Mouse (Mus musculus): ENCODE results near the gene Mphosph10. TPM values are rescaled to one million over a fixed set of nuclear protein-coding genes. Genes with fewer than 3 reads are reported as not detected.
A peak's percentile ranks its signal among the peaks of the same experiment; 100 is the strongest.

The Mphosph10 gene
- 55.3 and 68.7 TPM in 2 replicates for polyA plus RNA-seq (2014; fragmentation: Nextera tagmentation; extraction: Ambion mirVana)

GRCm38 (mm10) chr7:64392122-64392818 is at the start of gene Mphosph10, which contains the start of gene Mcee:
Gene Mphosph10, minus strand, starts transcription at chr7:64392268.
Gene Mcee, plus strand, starts transcription at chr7:64392607.
- no peaks in the 10 kb centered on the region for H3K4me1 ChIP-seq (ENCODE audit: control insufficient read depth, insufficient read depth, low read length)
- under 1% methylated on average over 54 of the region's 54 CpGs for WGBS
- H3K9me3 ChIP-seq (replicated peaks; ENCODE audit: control insufficient read depth, low read length), result no peaks in the 10 kb centered on the region
- DNase-seq (ENCODE audit: low spot score), result peak; percentile 94
- peak; percentile 98 for ATAC-seq (replicated peaks; ENCODE audit: insufficient number of reproducible peaks, low FRiP score, low TSS enrichment, low read depth)
- peak within 1 kb of the TSS; percentile 73 for H3K9ac ChIP-seq (replicated peaks; ENCODE audit: low read length)
- peak within 1 kb of the TSS; percentile 72 for H3K4me3 ChIP-seq (ENCODE audit: low read depth, low read length)
- H3K27ac ChIP-seq (replicated peaks; ENCODE audit: low read depth, low read length), result peak within 1 kb of the TSS; percentile 56; the same call in 1 of the 2 replicates
- H3K27me3 ChIP-seq (ENCODE audit: control insufficient read depth, insufficient read depth, low read length), result no peaks in the 10 kb centered on the region
- H3K36me3 ChIP-seq (replicated peaks; ENCODE audit: control insufficient read depth, insufficient read depth, low read depth, low read length), result no peaks in the 10 kb centered on the region
- peak within 1 kb of the TSS; percentile 71 for H3K4me2 ChIP-seq (ENCODE audit: low read depth, low read length)

DNA sequence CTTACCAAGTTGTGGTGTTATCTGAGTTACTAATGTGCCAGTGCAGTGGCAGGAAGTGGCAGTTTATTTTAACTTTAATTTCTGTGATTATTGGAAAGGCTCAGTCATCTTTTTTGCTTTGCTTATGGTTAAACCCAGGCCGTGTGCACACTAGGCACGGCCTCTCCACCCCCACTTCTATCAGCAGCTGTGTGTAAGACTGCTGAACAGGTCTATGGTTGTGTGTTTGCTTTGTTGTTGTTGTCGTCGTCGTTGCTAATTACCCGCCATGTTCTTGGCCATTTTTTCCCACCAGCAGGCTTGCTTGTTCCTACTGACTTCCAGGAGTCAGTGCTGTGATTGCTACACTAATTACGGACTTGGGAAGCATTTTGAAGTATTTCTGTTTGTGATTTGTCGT is 48.5 kb upstream of the Mphosph10 start:
- H3K9ac ChIP-seq (replicated peaks; ENCODE audit: low read length), result no peak overlapping the region
- no peaks in the 10 kb centered on the region for H3K36me3 ChIP-seq (replicated peaks; ENCODE audit: control insufficient read depth, insufficient read depth, low read depth, low read length)
- WGBS, result 80% methylated on average over 8 of the region's 8 CpGs
- no peaks in the 10 kb centered on the region for H3K4me1 ChIP-seq (ENCODE audit: control insufficient read depth, insufficient read depth, low read length)
- no peaks in the 10 kb centered on the region for H3K27me3 ChIP-seq (ENCODE audit: control insufficient read depth, insufficient read depth, low read length)
- no peaks in the 10 kb centered on the region for H3K9me3 ChIP-seq (replicated peaks; ENCODE audit: control insufficient read depth, low read length)
- no peak overlapping the region for H3K4me3 ChIP-seq (ENCODE audit: low read depth, low read length)
- no peak overlapping the region for H3K27ac ChIP-seq (replicated peaks; ENCODE audit: low read depth, low read length)
- no peak overlapping the region for H3K4me2 ChIP-seq (ENCODE audit: low read depth, low read length)
- DNase-seq (ENCODE audit: low spot score) (no peak), ATAC-seq (replicated peaks; ENCODE audit: insufficient number of reproducible peaks, low FRiP score, low TSS enrichment, low read depth) (no peak)

- Histone ChIP-seq H3K9me3 (replicated peaks; ENCODE audit: control insufficient read depth, low read length) (no peaks in the 10 kb centered on the region), H3K4me2 (ENCODE audit: low read depth, low read length) (no peak overlapping the region), H3K4me3 (ENCODE audit: low read depth, low read length) (no peak overlapping the region), H3K4me1 (ENCODE audit: control insufficient read depth, insufficient read depth, low read length) (no peaks in the 10 kb centered on the region), H3K27me3 (ENCODE audit: control insufficient read depth, insufficient read depth, low read length) (no peaks in the 10 kb centered on the region), H3K27ac (replicated peaks; ENCODE audit: low read depth, low read length) (no peak overlapping the region), H3K36me3 (replicated peaks; ENCODE audit: control insufficient read depth, insufficient read depth, low read depth, low read length) (no peaks in the 10 kb centered on the region), H3K9ac (replicated peaks; ENCODE audit: low read length) (no peak overlapping the region)
- DNase-seq (ENCODE audit: low spot score) (no peak), ATAC-seq (replicated peaks; ENCODE audit: insufficient number of reproducible peaks, low FRiP score, low TSS enrichment, low read depth) (no peak)
- WGBS, result 56% methylated on average over 5 of the region's 5 CpGs
Measured at GRCm38 (mm10) chr7:64439595-64440518, 47.8 kb upstream of the Mphosph10 start.

GRCm38 (mm10) chr7:64424861-64425260 is 32.8 kb upstream of the Mphosph10 start:
- 57% methylated on average over 5 of the region's 5 CpGs for WGBS
- H3K36me3 ChIP-seq (replicated peaks; ENCODE audit: control insufficient read depth, insufficient read depth, low read depth, low read length), result no peaks in the 10 kb centered on the region
- H3K4me2 ChIP-seq (ENCODE audit: low read depth, low read length), result no peak overlapping the region
- H3K9me3 ChIP-seq (replicated peaks; ENCODE audit: control insufficient read depth, low read length), result no peaks in the 10 kb centered on the region
- DNase-seq (ENCODE audit: low spot score) (peak; percentile 2), ATAC-seq (replicated peaks; ENCODE audit: insufficient number of reproducible peaks, low FRiP score, low TSS enrichment, low read depth) (no peak)
- no peak overlapping the region for H3K9ac ChIP-seq (replicated peaks; ENCODE audit: low read length)
- H3K27me3 ChIP-seq (ENCODE audit: control insufficient read depth, insufficient read depth, low read length), result no peaks in the 10 kb centered on the region
- H3K27ac ChIP-seq (replicated peaks; ENCODE audit: low read depth, low read length), result no peak overlapping the region
- H3K4me1 ChIP-seq (ENCODE audit: control insufficient read depth, insufficient read depth, low read length), result no peaks in the 10 kb centered on the region
- no peak overlapping the region for H3K4me3 ChIP-seq (ENCODE audit: low read depth, low read length)

DNA sequence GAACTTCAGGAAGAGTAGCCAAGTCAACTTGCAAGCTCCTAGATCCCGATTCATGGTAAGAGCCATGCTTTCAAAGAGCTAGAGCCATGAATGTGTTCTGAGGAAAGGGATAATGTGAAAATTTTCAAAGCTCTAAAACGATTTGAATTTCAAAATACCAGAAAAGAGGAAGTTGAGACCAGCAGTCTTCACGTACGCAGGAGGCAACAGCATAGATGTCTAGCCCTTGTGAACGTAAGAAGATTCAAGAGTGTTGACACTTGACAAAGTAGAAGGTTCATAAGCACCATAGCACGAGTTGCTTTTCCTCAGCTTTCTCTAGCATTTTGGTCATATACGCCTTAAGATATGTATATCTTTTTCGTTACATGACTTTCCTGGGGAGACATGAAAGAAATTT is 11.9 kb upstream of the Mphosph10 start:
- WGBS, result 94% methylated on average over 8 of the region's 8 CpGs
- H3K27ac ChIP-seq (replicated peaks; ENCODE audit: low read depth, low read length), result no peak overlapping the region

GRCm38 (mm10) chr7:64402452-64402851 is 10.4 kb upstream of the Mphosph10 start:
- Histone ChIP-seq H3K9me3 (replicated peaks; ENCODE audit: control insufficient read depth, low read length) (no peaks in the 10 kb centered on the region), H3K4me2 (ENCODE audit: low read depth, low read length) (no peak overlapping the region), H3K36me3 (replicated peaks; ENCODE audit: control insufficient read depth, insufficient read depth, low read depth, low read length) (no peaks in the 10 kb centered on the region), H3K4me1 (ENCODE audit: control insufficient read depth, insufficient read depth, low read length) (no peaks in the 10 kb centered on the region), H3K27ac (replicated peaks; ENCODE audit: low read depth, low read length) (no peak overlapping the region), H3K4me3 (ENCODE audit: low read depth, low read length) (no peak overlapping the region), H3K9ac (replicated peaks; ENCODE audit: low read length) (no peak overlapping the region), H3K27me3 (ENCODE audit: control insufficient read depth, insufficient read depth, low read length) (no peaks in the 10 kb centered on the region)
- DNase-seq (ENCODE audit: low spot score), result no peak
- no peak for ATAC-seq (replicated peaks; ENCODE audit: insufficient number of reproducible peaks, low FRiP score, low TSS enrichment, low read depth)
- 87% methylated on average over 4 of the region's 4 CpGs for WGBS

More for the DNA sequence above, 11.9 kb upstream of the Mphosph10 start:
- no peak overlapping the region for H3K9ac ChIP-seq (replicated peaks; ENCODE audit: low read length)
- H3K36me3 ChIP-seq (replicated peaks; ENCODE audit: control insufficient read depth, insufficient read depth, low read depth, low read length), result no peaks in the 10 kb centered on the region
- no peak for DNase-seq (ENCODE audit: low spot score)
- no peaks in the 10 kb centered on the region for H3K27me3 ChIP-seq (ENCODE audit: control insufficient read depth, insufficient read depth, low read length)
- no peaks in the 10 kb centered on the region for H3K4me1 ChIP-seq (ENCODE audit: control insufficient read depth, insufficient read depth, low read length)
- H3K4me2 ChIP-seq (ENCODE audit: low read depth, low read length), result no peak overlapping the region
- no peak for ATAC-seq (replicated peaks; ENCODE audit: insufficient number of reproducible peaks, low FRiP score, low TSS enrichment, low read depth)
- H3K9me3 ChIP-seq (replicated peaks; ENCODE audit: control insufficient read depth, low read length), result no peaks in the 10 kb centered on the region
- H3K4me3 ChIP-seq (ENCODE audit: low read depth, low read length), result no peak overlapping the region

- Histone ChIP-seq H3K4me3 (ENCODE audit: low read depth, low read length) (no peak overlapping the region), H3K9me3 (replicated peaks; ENCODE audit: control insufficient read depth, low read length) (no peaks in the 10 kb centered on the region), H3K4me2 (ENCODE audit: low read depth, low read length) (no peak overlapping the region), H3K27me3 (ENCODE audit: control insufficient read depth, insufficient read depth, low read length) (no peaks in the 10 kb centered on the region), H3K36me3 (replicated peaks; ENCODE audit: control insufficient read depth, insufficient read depth, low read depth, low read length) (no peaks in the 10 kb centered on the region), H3K9ac (replicated peaks; ENCODE audit: low read length) (no peak overlapping the region), H3K4me1 (ENCODE audit: control insufficient read depth, insufficient read depth, low read length) (no peaks in the 10 kb centered on the region), H3K27ac (replicated peaks; ENCODE audit: low read depth, low read length) (no peak overlapping the region)
- WGBS, result 85% methylated on average over 1 of the region's 1 CpGs
- DNase-seq (ENCODE audit: low spot score), result no peak
- no peak for ATAC-seq (replicated peaks; ENCODE audit: insufficient number of reproducible peaks, low FRiP score, low TSS enrichment, low read depth)
Measured at GRCm38 (mm10) chr7:64400725-64401124, 8.7 kb upstream of the Mphosph10 start.

GRCm38 (mm10) chr7:64392819-64393151 is 717 bp upstream of the Mphosph10 start:
- H3K9ac ChIP-seq (replicated peaks; ENCODE audit: low read length), result peak overlapping the region; percentile 73
- H3K4me3 ChIP-seq (ENCODE audit: low read depth, low read length), result peak overlapping the region; percentile 72
- WGBS, result 1% methylated on average over 15 of the region's 15 CpGs
- ATAC-seq (replicated peaks; ENCODE audit: insufficient number of reproducible peaks, low FRiP score, low TSS enrichment, low read depth), result no peak; the same call in 1 of the 2 replicates
- peak overlapping the region; percentile 57 for H3K4me2 ChIP-seq (ENCODE audit: low read depth, low read length)
- H3K36me3 ChIP-seq (replicated peaks; ENCODE audit: control insufficient read depth, insufficient read depth, low read depth, low read length), result no peaks in the 10 kb centered on the region
- no peaks in the 10 kb centered on the region for H3K27me3 ChIP-seq (ENCODE audit: control insufficient read depth, insufficient read depth, low read length)
- DNase-seq (ENCODE audit: low spot score), result no peak
- H3K9me3 ChIP-seq (replicated peaks; ENCODE audit: control insufficient read depth, low read length), result no peaks in the 10 kb centered on the region
- peak overlapping the region; percentile 56; the same call in 1 of the 2 replicates for H3K27ac ChIP-seq (replicated peaks; ENCODE audit: low read depth, low read length)
- no peaks in the 10 kb centered on the region for H3K4me1 ChIP-seq (ENCODE audit: control insufficient read depth, insufficient read depth, low read length)

Measured in embryonic facial prominence, embryonic 11.5 days (tissue).